Comparison of ENCODE assay signal across 40 mouse cellular contexts in the genomic region with DNA sequence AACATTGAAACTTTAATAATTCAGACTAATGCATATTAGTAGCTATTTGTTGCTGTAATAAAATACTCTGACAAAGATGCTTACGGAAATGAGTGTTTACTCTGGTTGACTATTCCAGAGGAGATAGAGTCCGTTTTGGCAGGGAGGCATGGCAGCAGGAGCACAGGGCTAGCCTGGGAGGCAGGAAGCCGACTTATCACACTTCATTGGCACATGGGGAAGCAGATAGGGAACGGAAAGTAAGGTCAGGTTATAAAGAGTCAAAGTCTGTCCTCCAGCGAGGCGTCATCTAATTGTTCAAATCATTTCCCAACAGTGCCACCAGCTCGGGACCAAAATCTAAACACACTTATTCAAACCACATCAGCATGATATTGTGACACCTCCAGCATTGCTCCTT. TPM values are rescaled to one million over a fixed set of nuclear protein-coding genes. Genes with fewer than 3 reads are reported as not detected.
"Had no signal": no experiment of that assay in that cellular context is flagged by ENCODE, and none has a peak within 500 bp of the region (broad histone marks: within the 10 kb centered on the region; RNA-seq: fewer than 3 reads in every experiment).

No protein-coding gene starts in this region.

- DNase-seq: cerebellum, adult 2 months; cerebellum, adult 8-10 months; cerebellum, adult 9-10 months; cerebellum, adult 9-11 months; cerebellum, postnatal 10 days; cerebellum, postnatal 14 days; cerebellum, postnatal 25 days; cerebellum, postnatal 36 days; embryo, embryonic 11 days; forebrain, postnatal 0 days; gastrocnemius, adult 2 months; gastrocnemius, postnatal 10 days; gastrocnemius, postnatal 14 days; gastrocnemius, postnatal 25 days; gastrocnemius, postnatal 36 days; heart, adult 11 months; heart, adult 18-20 months; heart, adult 2 months had no signal

- H3K4me2 ChIP-seq: embryonic facial prominence, embryonic 12.5 days; embryonic facial prominence, embryonic 13.5 days; embryonic facial prominence, embryonic 15.5 days; forebrain, embryonic 12.5 days; forebrain, embryonic 13.5 days; forebrain, embryonic 15.5 days had no signal

- H3K27ac ChIP-seq: embryonic facial prominence, embryonic 10.5 days; embryonic facial prominence, embryonic 12.5 days; embryonic facial prominence, embryonic 13.5 days; embryonic facial prominence, embryonic 15.5 days; forebrain, embryonic 10.5 days; forebrain, embryonic 12.5 days; forebrain, embryonic 13.5 days; forebrain, embryonic 15.5 days; gastrocnemius, adult 2 months; heart, adult 2 months had no signal

- H3K9ac ChIP-seq: embryonic facial prominence, embryonic 12.5 days; embryonic facial prominence, embryonic 13.5 days; embryonic facial prominence, embryonic 15.5 days; forebrain, embryonic 12.5 days; forebrain, embryonic 13.5 days; forebrain, embryonic 15.5 days; forebrain, postnatal 0 days had no signal

- H3K4me3 ChIP-seq: embryonic facial prominence, embryonic 10.5 days; embryonic facial prominence, embryonic 12.5 days; embryonic facial prominence, embryonic 13.5 days; embryonic facial prominence, embryonic 15.5 days; erythroblast, embryonic 14.5 days; forebrain, embryonic 10.5 days; forebrain, embryonic 12.5 days; forebrain, embryonic 13.5 days; forebrain, embryonic 15.5 days; gastrocnemius, adult 2 months; heart, adult 2 months had no signal

- H3K4me1 ChIP-seq: embryonic facial prominence, embryonic 10.5 days; embryonic facial prominence, embryonic 12.5 days; embryonic facial prominence, embryonic 13.5 days; embryonic facial prominence, embryonic 15.5 days; forebrain, embryonic 10.5 days; forebrain, embryonic 12.5 days; forebrain, embryonic 13.5 days; forebrain, embryonic 15.5 days had no signal

- H3K36me3 ChIP-seq: embryonic facial prominence, embryonic 10.5 days; embryonic facial prominence, embryonic 12.5 days; embryonic facial prominence, embryonic 13.5 days; embryonic facial prominence, embryonic 15.5 days; forebrain, embryonic 10.5 days; forebrain, embryonic 12.5 days; forebrain, embryonic 15.5 days had no signal

- H3K9me3 ChIP-seq: embryonic facial prominence, embryonic 10.5 days; embryonic facial prominence, embryonic 12.5 days; embryonic facial prominence, embryonic 13.5 days; embryonic facial prominence, embryonic 15.5 days; forebrain, embryonic 10.5 days; forebrain, embryonic 12.5 days; forebrain, embryonic 13.5 days; forebrain, embryonic 15.5 days had no signal

- H3K27me3 ChIP-seq: embryonic facial prominence, embryonic 12.5 days; embryonic facial prominence, embryonic 13.5 days; embryonic facial prominence, embryonic 15.5 days; forebrain, embryonic 12.5 days; forebrain, embryonic 13.5 days; forebrain, embryonic 15.5 days had no signal

- ATAC-seq: forebrain, embryonic 13.5 days; forebrain, embryonic 14.5 days; forebrain, embryonic 15.5 days; forebrain, embryonic 16.5 days; forebrain, postnatal 0 days had no signal

RNA-seq across cellular contexts. Expression of gene Olfr987, which starts 0.9 kb away (rescaled TPM):
- total RNA-seq: common myeloid progenitor, adult 5-6 weeks; forebrain, postnatal 0 days; gastrocnemius, adult 18-20 months; gastrocnemius, adult 2 months; gastrocnemius, adult 8-10 months; gastrocnemius, postnatal 10 days; gastrocnemius, postnatal 14 days; gastrocnemius, postnatal 25 days; gastrocnemius, postnatal 36 days; gastrocnemius, postnatal 4 days; granulocyte monocyte progenitor cell, adult 5-6 weeks; heart, adult 18-20 months; heart, adult 2 months had no signal
- polyA plus RNA-seq: cerebellum, adult 2 months; cortical plate, adult 2 months; embryonic facial prominence, embryonic 10.5 days; embryonic facial prominence, embryonic 11.5 days; embryonic facial prominence, embryonic 12.5 days; embryonic facial prominence, embryonic 13.5 days; embryonic facial prominence, embryonic 14.5 days; embryonic facial prominence, embryonic 15.5 days; erythroblast, embryonic 14.5 days; forebrain, embryonic 10.5 days; forebrain, embryonic 11.5 days; forebrain, embryonic 12.5 days; forebrain, embryonic 13.5 days; forebrain, embryonic 14.5 days; forebrain, embryonic 15.5 days; forebrain, embryonic 16.5 days; forebrain, postnatal 0 days; gonadal fat pad, adult 2 months; heart, adult 2 months had no signal

RNA-seq across cellular contexts. Expression of gene Olfr988, which starts 23.1 kb away (rescaled TPM):
- total RNA-seq: common myeloid progenitor, adult 5-6 weeks; forebrain, postnatal 0 days; gastrocnemius, adult 18-20 months; gastrocnemius, adult 2 months; gastrocnemius, adult 8-10 months; gastrocnemius, postnatal 10 days; gastrocnemius, postnatal 14 days; gastrocnemius, postnatal 25 days; gastrocnemius, postnatal 36 days; gastrocnemius, postnatal 4 days; granulocyte monocyte progenitor cell, adult 5-6 weeks; heart, adult 18-20 months; heart, adult 2 months had no signal
- polyA plus RNA-seq: cerebellum, adult 2 months; cortical plate, adult 2 months; embryonic facial prominence, embryonic 10.5 days; embryonic facial prominence, embryonic 11.5 days; embryonic facial prominence, embryonic 12.5 days; embryonic facial prominence, embryonic 13.5 days; embryonic facial prominence, embryonic 14.5 days; embryonic facial prominence, embryonic 15.5 days; erythroblast, embryonic 14.5 days; forebrain, embryonic 10.5 days; forebrain, embryonic 11.5 days; forebrain, embryonic 12.5 days; forebrain, embryonic 13.5 days; forebrain, embryonic 14.5 days; forebrain, embryonic 15.5 days; forebrain, embryonic 16.5 days; forebrain, postnatal 0 days; frontal cortex, adult 2 months; gonadal fat pad, adult 2 months; heart, adult 2 months had no signal
